Mouse (Mus musculus) lung, embryonic 16.5 days (tissue): Measurements from ENCODE around the gene Lyzl4. TPM values are rescaled to one million over a fixed set of nuclear protein-coding genes. Genes with fewer than 3 reads are reported as not detected.

Experiments
- ATAC-seq: fragments of 200-750 bp; cut with Nextera tagmentation; 2 replicates; pipeline ENCODE4 v1.8.0; 2017; ENCODE audit warnings: low read depth, mild to moderate bottlenecking, moderate library complexity
- H3K27ac ChIP-seq: fragments of 300-500 bp; sonication (generic); 2 replicates; pipeline ENCODE4 v1.5.1; 2014; ENCODE audit warnings: mild to moderate bottlenecking, control low read depth, low read length
- H3K27me3 ChIP-seq: fragments of 300-500 bp; sonication (generic); 2 replicates; pipeline ENCODE4 v1.6.1; 2014; ENCODE audit warnings: low read depth, low read length, mixed read lengths; ENCODE audit not compliant: control insufficient read depth, insufficient read depth
- H3K36me3 ChIP-seq: fragments of 300-500 bp; sonication (generic); 2 replicates; pipeline ENCODE4 v1.6.1; 2014; ENCODE audit warnings: low read length; ENCODE audit not compliant: control insufficient read depth, insufficient read depth
- H3K4me1 ChIP-seq: fragments of 300-500 bp; sonication (generic); replicated peaks from 2 replicates; pipeline ENCODE4 v1.6.1; 2014; ENCODE audit warnings: low read length, mixed read lengths; ENCODE audit not compliant: control insufficient read depth, insufficient read depth
- H3K4me2 ChIP-seq: fragments of 300-500 bp; sonication (generic); 2 replicates; pipeline ENCODE4 v1.6.1; 2014; ENCODE audit warnings: low read depth, low read length, control low read depth
- H3K4me3 ChIP-seq: fragments of 300-500 bp; sonication (generic); 2 replicates; pipeline ENCODE4 v1.5.1; 2014; ENCODE audit warnings: mild to moderate bottlenecking, low read length, control low read depth
- H3K9ac ChIP-seq: fragments of 300-500 bp; sonication (generic); 2 replicates; pipeline ENCODE4 v1.6.1; 2014; ENCODE audit warnings: low read length, control low read depth
- H3K9me3 ChIP-seq: fragments of 300-500 bp; sonication (generic); 2 replicates; pipeline ENCODE4 v1.6.1; 2016; ENCODE audit warnings: low read length; ENCODE audit not compliant: control insufficient read depth
- WGBS: fragments of 180-500 bp; shearing (Covaris S2); extraction: QIAGEN DNeasy Blood & Tissue Kit; methylation state at CpG from one replicate; pipeline ENCODE4 v1.1.7; 2014; 5-methylcytosine and 5-hydroxymethylcytosine counted together
- polyA plus RNA-seq: library from polyadenylated mRNA; unstranded; fragments of >200 nt; fragmentation: Nextera tagmentation; extraction: Ambion mirVana; gene quantifications from 2 replicates; pipeline ENCODE4 v1.2.1, GENCODE M21; 2015

Lyzl4 gene
- polyA plus RNA-seq, 1 experiment from 2014 or later = not detected

- no peak for ATAC-seq
- WGBS = 72% methylated on average over 7 of the region's 7 CpGs
Measured at GRCm38 (mm10) chr9:121566387-121566786, 75.5 kb downstream of the Lyzl4 start.

DNA sequence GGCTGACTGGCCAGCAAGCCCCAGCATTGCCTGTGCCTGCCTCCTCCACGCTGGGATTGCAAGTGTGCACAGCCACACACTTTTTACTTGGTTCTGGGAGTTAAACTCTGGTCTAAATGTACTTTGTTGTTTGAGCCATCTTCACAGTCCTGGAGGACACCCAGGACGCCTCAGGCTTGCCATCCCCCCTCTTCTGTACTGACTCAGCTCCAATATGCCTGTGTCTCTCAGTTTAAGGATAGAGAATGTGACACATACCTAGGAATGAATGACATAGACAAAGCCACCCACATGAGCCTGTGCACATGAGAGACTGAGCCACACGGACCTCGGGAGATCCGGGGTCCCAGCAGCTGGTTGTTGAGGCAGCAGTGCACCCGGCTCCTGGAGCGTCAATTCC lies 78.6 kb downstream of the Lyzl4 start:
- WGBS = 71% methylated on average over 7 of the region's 7 CpGs
- H3K9ac ChIP-seq = no peak overlapping the region
- no peak overlapping the region for H3K4me3 ChIP-seq
- H3K4me1 ChIP-seq = no peaks in the 10 kb centered on the region
- no peaks in the 10 kb centered on the region for H3K36me3 ChIP-seq
- no peaks in the 10 kb centered on the region for H3K9me3 ChIP-seq
- no peak overlapping the region for H3K4me2 ChIP-seq
- no peak overlapping the region for H3K27ac ChIP-seq
- no peaks in the 10 kb centered on the region for H3K27me3 ChIP-seq
- no peak for ATAC-seq

More at GRCm38 (mm10) chr9:121566387-121566786, 75.5 kb downstream of the Lyzl4 start:
- no peak overlapping the region for H3K27ac ChIP-seq
- no peaks in the 10 kb centered on the region for H3K36me3 ChIP-seq
- no peaks in the 10 kb centered on the region for H3K9me3 ChIP-seq
- no peak overlapping the region for H3K9ac ChIP-seq
- H3K4me2 ChIP-seq = no peak overlapping the region
- no peaks in the 10 kb centered on the region for H3K27me3 ChIP-seq
- H3K4me1 ChIP-seq = no peaks in the 10 kb centered on the region
- no peak overlapping the region for H3K4me3 ChIP-seq

- no peak for ATAC-seq
- H3K27me3 ChIP-seq = no peaks in the 10 kb centered on the region
- no peak overlapping the region for H3K9ac ChIP-seq
- H3K27ac ChIP-seq = no peak overlapping the region
- H3K4me3 ChIP-seq = no peak overlapping the region
- H3K4me2 ChIP-seq = no peak overlapping the region
- H3K36me3 ChIP-seq = no peaks in the 10 kb centered on the region
- WGBS = 63% methylated on average over 7 of the region's 7 CpGs
- H3K9me3 ChIP-seq = no peaks in the 10 kb centered on the region
- no peaks in the 10 kb centered on the region; the same call in 1 of the 2 replicates for H3K4me1 ChIP-seq
Measured at GRCm38 (mm10) chr9:121560515-121560914, 81.4 kb downstream of the Lyzl4 start.

- 78% methylated on average over 6 of the region's 6 CpGs for WGBS
Measured at GRCm38 (mm10) chr9:121558167-121558566, 83.7 kb downstream of the Lyzl4 start.

DNA sequence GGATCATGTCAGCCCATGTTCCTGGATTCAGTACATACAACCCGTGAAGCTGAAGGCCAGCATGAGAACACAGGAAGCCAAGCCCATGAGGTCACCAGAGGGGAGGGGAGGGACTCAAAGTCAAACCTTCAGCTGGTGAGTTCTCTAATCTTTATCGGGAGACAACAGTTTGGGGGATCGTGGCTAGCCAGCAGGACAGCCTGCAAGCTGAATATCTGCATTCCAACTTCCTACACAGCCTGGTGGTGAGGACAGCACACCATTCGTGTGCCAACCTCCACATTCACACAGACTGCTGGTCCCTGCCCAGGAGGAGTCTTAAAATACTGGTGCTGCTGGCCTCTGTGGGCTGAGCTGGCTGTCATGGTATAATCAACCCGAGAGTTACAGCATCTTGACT lies 85.0 kb downstream of the Lyzl4 start:
- no peaks in the 10 kb centered on the region for H3K9me3 ChIP-seq
- WGBS = 44% methylated on average over 5 of the region's 5 CpGs
- no peak overlapping the region for H3K4me2 ChIP-seq
- H3K4me1 ChIP-seq = peaks cover 4% of the 10 kb centered on the region
- H3K4me3 ChIP-seq = no peak overlapping the region
- H3K36me3 ChIP-seq = no peaks in the 10 kb centered on the region
- H3K27ac ChIP-seq = no peak overlapping the region
- ATAC-seq = no peak
- no peak overlapping the region for H3K9ac ChIP-seq
- H3K27me3 ChIP-seq = no peaks in the 10 kb centered on the region

More at GRCm38 (mm10) chr9:121558167-121558566, 83.7 kb downstream of the Lyzl4 start:
- Histone ChIP-seq H3K36me3 (no peaks in the 10 kb centered on the region), H3K9ac (no peak overlapping the region), H3K9me3 (no peaks in the 10 kb centered on the region), H3K27ac (no peak overlapping the region), H3K4me3 (no peak overlapping the region), H3K27me3 (no peaks in the 10 kb centered on the region), H3K4me1 (peaks cover 4% of the 10 kb centered on the region), H3K4me2 (no peak overlapping the region)
- no peak for ATAC-seq

- Histone ChIP-seq H3K36me3 (no peaks in the 10 kb centered on the region), H3K4me1 (peaks cover 4% of the 10 kb centered on the region), H3K9ac (no peak overlapping the region), H3K27ac (no peak overlapping the region), H3K27me3 (no peaks in the 10 kb centered on the region), H3K9me3 (no peaks in the 10 kb centered on the region), H3K4me2 (no peak overlapping the region), H3K4me3 (no peak overlapping the region)
- WGBS = 43% methylated on average over 9 of the region's 9 CpGs
- peak; percentile 51 for ATAC-seq
Measured at GRCm38 (mm10) chr9:121555395-121556000, 86.4 kb downstream of the Lyzl4 start.

GRCm38 (mm10) chr9:121553643-121554042 lies 88.3 kb downstream of the Lyzl4 start:
- H3K4me2 ChIP-seq = no peak overlapping the region
- H3K27ac ChIP-seq = no peak overlapping the region
- peaks cover 4% of the 10 kb centered on the region for H3K4me1 ChIP-seq
- ATAC-seq = peak; percentile 72
- H3K27me3 ChIP-seq = no peaks in the 10 kb centered on the region
- H3K9me3 ChIP-seq = no peaks in the 10 kb centered on the region
- WGBS = 27% methylated on average over 4 of the region's 4 CpGs
- no peak overlapping the region for H3K4me3 ChIP-seq
- H3K9ac ChIP-seq = no peak overlapping the region
- H3K36me3 ChIP-seq = no peaks in the 10 kb centered on the region

- WGBS = 70% methylated on average over 5 of the region's 5 CpGs
- Histone ChIP-seq H3K27ac (no peak overlapping the region), H3K27me3 (no peaks in the 10 kb centered on the region), H3K4me3 (no peak overlapping the region), H3K4me1 (peaks cover 3% of the 10 kb centered on the region; the same call in 1 of the 2 replicates), H3K9me3 (no peaks in the 10 kb centered on the region), H3K4me2 (no peak overlapping the region), H3K36me3 (no peaks in the 10 kb centered on the region), H3K9ac (no peak overlapping the region)
- no peak for ATAC-seq
Measured at GRCm38 (mm10) chr9:121550327-121550771, 91.5 kb downstream of the Lyzl4 start.

- Histone ChIP-seq H3K4me2 (no peak overlapping the region), H3K36me3 (no peaks in the 10 kb centered on the region), H3K4me1 (no peaks in the 10 kb centered on the region; the same call in 1 of the 2 replicates), H3K9me3 (no peaks in the 10 kb centered on the region), H3K27me3 (no peaks in the 10 kb centered on the region), H3K4me3 (no peak overlapping the region), H3K27ac (no peak overlapping the region), H3K9ac (no peak overlapping the region)
- ATAC-seq = no peak
Measured at GRCm38 (mm10) chr9:121549444-121549843, 92.5 kb downstream of the Lyzl4 start.
